8 mouse cellular contexts compared by ENCODE assay signal in genomic region chr3:65658081-65658612, GRCm38 (mm10). TPM values are rescaled to one million over a fixed set of nuclear protein-coding genes. Genes with fewer than 3 reads are reported as not detected.
DNase-seq lines count a peak whose midpoint lies in the region; ATAC-seq and TF ChIP-seq lines count a peak whose summit lies in the region.

No protein-coding gene starts in this region.

- H3K27ac ChIP-seq in layer of hippocampus, adult 2 months = peak overlapping the region; percentile 93
- H3K27ac ChIP-seq in forebrain, embryonic 10.5 days = peak overlapping the region; percentile 92
- H3K27ac ChIP-seq in limb, embryonic 15.5 days = no peak overlapping the region

- TF ChIP-seq CTCF in layer of hippocampus, adult 2 months (conservative IDR thresholded peaks at IDR 0.05) = no peak

- DNase-seq in layer of hippocampus, adult 2 months (ENCODE audit: low spot score in 2 of 2) = no peak
- DNase-seq in layer of hippocampus, adult 11-12 months (ENCODE audit: low spot score) = no peak
- no peak for DNase-seq in forebrain, embryonic 10.5 days (ENCODE audit: extremely low spot score, low spot score)
- peak; percentile 56 for DNase-seq in splenic B cell, adult 2 months (ENCODE audit: low read depth, low spot score)
- DNase-seq in layer of hippocampus, postnatal 10 days (ENCODE audit: low spot score in 2 of 2) = no peak
- DNase-seq in spleen, adult 18-20 months = no peak

- H3K36me3 ChIP-seq in forebrain, embryonic 10.5 days (replicated peaks) = no peaks in the 10 kb centered on the region
- H3K36me3 ChIP-seq in limb, embryonic 15.5 days = no peaks in the 10 kb centered on the region
- no peaks in the 10 kb centered on the region for H3K36me3 ChIP-seq in splenic B cell, adult 2 months (ENCODE audit: control insufficient read depth, insufficient read depth, low read length, poor library complexity, severe bottlenecking)

- 2% methylated on average over 18 of the region's 18 CpGs for WGBS in forebrain, embryonic 10.5 days
- whole genome bisulfite sequencing in limb, embryonic 15.5 days = 20% methylated on average over 18 of the region's 18 CpGs

- peak overlapping the region; percentile 70 for H3K4me3 ChIP-seq in layer of hippocampus, adult 2 months
- H3K4me3 ChIP-seq in forebrain, embryonic 10.5 days = peak overlapping the region; percentile 70
- peak overlapping the region; percentile 62 for H3K4me3 ChIP-seq in limb, embryonic 15.5 days

- peaks cover 67% of the 10 kb centered on the region for H3K27me3 ChIP-seq in forebrain, embryonic 10.5 days (ENCODE audit: poor library complexity, severe bottlenecking)
- peaks cover 25% of the 10 kb centered on the region for H3K27me3 ChIP-seq in limb, embryonic 15.5 days
- no peaks in the 10 kb centered on the region for H3K27me3 ChIP-seq in splenic B cell, adult 2 months (ENCODE audit: control insufficient read depth, insufficient read depth, low read length, poor library complexity, severe bottlenecking)

- H3K4me2 ChIP-seq in limb, embryonic 15.5 days = peak overlapping the region; percentile 91

- no peak overlapping the region for H3K9ac ChIP-seq in limb, embryonic 15.5 days

- no peaks in the 10 kb centered on the region for H3K9me3 ChIP-seq in forebrain, embryonic 10.5 days
- H3K9me3 ChIP-seq in limb, embryonic 15.5 days = no peaks in the 10 kb centered on the region

- peaks cover 40% of the 10 kb centered on the region for H3K4me1 ChIP-seq in forebrain, embryonic 10.5 days
- peaks cover 10% of the 10 kb centered on the region; the same call in 1 of the 2 replicates for H3K4me1 ChIP-seq in limb, embryonic 15.5 days

- ATAC-seq in limb, embryonic 15.5 days (ENCODE audit: insufficient number of reproducible peaks, low FRiP score, low TSS enrichment, low read depth) = no peak
- ATAC-seq in erythroblast, adult 5-6 weeks (replicated peaks; ENCODE audit: low FRiP score, poor library complexity, severe bottlenecking) = no peak

RNA-seq across cellular contexts. Expression of gene Lekr1, which starts 7.9 kb away (rescaled TPM):
- total RNA-seq in layer of hippocampus, adult 2 months (2021) = 1 to 10 TPM; 6.5 to 7.2 TPM
- 4.4 and 4.6 TPM in 2 replicates for polyA plus RNA-seq in forebrain, embryonic 10.5 days (2016; fragmentation: Nextera tagmentation; extraction: Ambion mirVana)
- polyA plus RNA-seq in limb, embryonic 15.5 days (2015; fragmentation: Nextera tagmentation; extraction: Ambion mirVana) = 6.7 and 7.2 TPM in 2 replicates
- 0.42 TPM in 1 of 2 replicates, not detected in the other for total RNA-seq in erythroblast, adult 5-6 weeks (2015; ENCODE audit: low replicate concordance)
- 0.51 TPM in 1 of 2 replicates, not detected in the other for total RNA-seq in erythroblast, adult 5-6 weeks (2017; ENCODE audit: low replicate concordance)
- 1 to 10 TPM; 6.9 to 7.2 TPM for total RNA-seq in layer of hippocampus, postnatal 10 days (2021)

Comparison
In these comparisons a context has a peak if more than half of its experiments do, and no peak if none do; other contexts are left out.
1. RNA of gene Lekr1, which starts 7.9 kb away (total RNA-seq): 6.5 to 7.2 TPM in layer of hippocampus, adult 2 months and 6.9 to 7.2 TPM in layer of hippocampus, postnatal 10 days; 0.42 to 0.51 TPM in erythroblast, adult 5-6 weeks; every median in the first group is over 4 times any median in the second.
2. Peak in every context shown above with its lines, with median percentiles within 50 percentile points of each other: H3K4me3 ChIP-seq.